Mouse (Mus musculus) adrenal gland, postnatal 10 days (tissue): Measurements from ENCODE around the gene Aplp1. TPM values are rescaled to one million over a fixed set of nuclear protein-coding genes. Genes with fewer than 3 reads are reported as not detected.

Experiments used
- DNase-seq: peaks from one replicate; pipeline ENCODE4 v3.0.0; 2021; ENCODE audit warnings: mixed read lengths
- total RNA-seq, 2 experiments: library from RNA; stranded (reverse); gene quantifications; 2 replicates each; pipeline ENCODE4 v1.2.3; 2021

The Aplp1 gene
- total RNA-seq, 2 experiments from 2014 or later: 26.1 to 34.3 TPM

GRCm38 (mm10) chr7:30411023-30411422 is 34.3 kb downstream of the Aplp1 start:
- DNase-seq: no peak

DNA sequence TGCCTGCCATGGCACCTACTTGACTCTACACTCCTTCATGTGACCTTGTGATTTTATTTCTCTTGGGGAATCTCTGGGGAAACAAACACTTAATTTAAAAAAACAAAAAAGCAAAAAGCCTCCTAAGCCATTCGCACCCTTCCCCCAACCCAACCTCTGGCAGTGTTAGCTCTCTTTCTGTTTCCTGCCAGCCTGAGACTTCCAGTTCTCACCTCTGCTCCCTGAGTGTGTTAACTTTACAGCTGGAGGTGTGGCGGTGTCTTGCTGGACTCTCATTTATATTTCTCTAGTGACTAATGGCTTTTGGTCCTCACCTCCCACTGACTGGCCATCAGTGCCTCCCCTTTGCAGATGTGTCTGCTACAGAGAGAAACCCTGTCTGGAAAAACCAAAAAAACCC is 35.5 kb downstream of the Aplp1 start:
- DNase-seq: no peak

GRCm38 (mm10) chr7:30408639-30409038 is 36.7 kb downstream of the Aplp1 start:
- DNase-seq: no peak

- DNase-seq: no peak
Observed at GRCm38 (mm10) chr7:30402343-30402742, 43.0 kb downstream of the Aplp1 start.

- no peak for DNase-seq
Observed at GRCm38 (mm10) chr7:30399671-30400070, 45.7 kb downstream of the Aplp1 start.

DNA sequence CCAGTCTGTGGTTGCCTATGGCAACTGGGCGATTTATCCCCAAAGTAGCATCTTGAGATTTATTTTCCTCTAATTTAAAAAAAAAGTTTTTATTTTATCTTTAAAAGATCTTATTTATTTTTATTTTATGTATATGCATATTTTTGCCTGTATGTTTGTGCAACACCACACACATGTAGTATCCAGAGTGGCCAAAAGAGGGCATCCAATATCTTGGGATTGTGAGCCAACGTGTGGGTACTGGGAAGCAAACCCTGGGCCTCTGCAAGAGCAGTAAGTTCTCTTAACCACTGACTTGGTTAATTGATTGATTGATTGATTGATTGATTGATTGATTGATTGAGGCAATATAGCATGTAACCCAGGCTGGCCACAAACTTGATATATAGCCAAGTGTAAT is 50.5 kb downstream of the Aplp1 start:
- DNase-seq: no peak

GRCm38 (mm10) chr7:30394379-30394778 is 51.0 kb downstream of the Aplp1 start:
- DNase-seq: peak; percentile 50

DNA sequence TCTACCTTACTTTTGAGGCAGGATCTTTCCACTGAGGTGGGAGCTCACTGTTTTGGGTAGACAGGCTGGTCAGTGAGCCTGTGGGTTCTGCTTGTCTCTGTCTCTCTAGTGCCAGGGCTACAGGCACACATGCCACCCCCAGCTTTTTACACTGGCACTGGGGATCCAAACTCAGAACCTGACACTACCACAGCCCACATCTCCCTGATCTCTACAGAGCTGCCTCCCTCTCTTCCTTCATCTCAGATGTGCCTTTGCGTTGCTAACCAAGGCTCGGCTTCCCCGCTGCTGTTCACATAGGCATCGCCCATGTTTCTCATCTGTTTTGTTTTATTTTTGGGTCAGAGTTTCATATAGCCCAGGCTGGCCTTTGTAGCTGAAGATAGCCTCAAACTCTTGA is 51.7 kb downstream of the Aplp1 start:
- no peak for DNase-seq

DNA sequence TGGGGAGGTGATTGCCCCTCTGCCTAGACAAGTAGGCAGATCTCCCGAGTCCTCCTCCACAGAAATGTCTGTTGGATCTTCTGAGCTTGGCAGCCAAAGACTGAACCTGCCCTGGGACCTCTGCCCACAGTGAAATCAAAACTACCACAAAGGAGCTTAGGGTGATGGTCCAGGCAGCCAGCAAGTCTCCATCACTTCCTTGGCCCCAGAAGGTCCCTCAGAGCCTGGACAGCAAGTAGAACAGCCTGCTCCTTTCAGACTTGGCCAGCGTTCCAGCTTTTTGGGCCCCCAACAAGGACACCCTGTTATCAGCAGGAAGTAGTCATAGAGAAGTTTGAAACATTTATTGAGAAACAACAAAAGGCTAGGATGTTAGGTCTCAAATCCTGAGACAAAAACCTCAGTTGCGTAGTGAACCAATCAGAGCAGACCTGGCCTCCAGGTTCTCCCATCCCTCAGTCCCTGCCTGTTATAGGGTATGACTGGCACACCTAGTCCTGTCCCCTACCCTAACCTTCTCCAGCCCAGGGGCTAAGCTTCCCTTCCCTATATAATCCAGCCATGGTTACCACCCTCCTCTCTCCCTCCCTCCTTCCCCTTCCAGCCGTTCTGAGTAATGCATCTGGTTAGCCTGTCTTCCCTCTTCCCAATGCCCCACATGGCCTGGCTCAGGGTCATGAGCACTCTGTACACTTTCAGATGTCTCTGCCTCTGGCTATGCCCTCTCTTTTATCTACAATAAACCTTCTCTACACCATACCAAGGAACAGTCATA is 52.4 kb downstream of the Aplp1 start:
- no peak for DNase-seq

Other genes starting within 250 kb of the Aplp1 start
- 100 to 1,000 TPM; 444 to 475 TPM for gene Capns1, start 246.7 kb downstream of the Aplp1 start, total RNA-seq
- gene Polr2i, start 213.6 kb downstream of the Aplp1 start, total RNA-seq: 100 to 1,000 TPM; 103 to 108 TPM
- gene Tbcb, start 213.3 kb downstream of the Aplp1 start, total RNA-seq: 10 to 100 TPM; 73.6 to 81.0 TPM
- gene Ovol3, start 209.8 kb downstream of the Aplp1 start, total RNA-seq: not detected
- gene Thap8, start 165.4 kb downstream of the Aplp1 start, total RNA-seq: under 1 TPM; 0.61 to 0.63 TPM
- 10 to 100 TPM; 12.1 to 14.3 TPM for gene Wdr62, start 165.1 kb downstream of the Aplp1 start, total RNA-seq
- 10 to 100 TPM; 31.6 to 36.5 TPM for gene Clip3, start 153.8 kb downstream of the Aplp1 start, total RNA-seq
- 10 to 100 TPM; 46.8 to 49.0 TPM for gene Alkbh6, start 136.8 kb downstream of the Aplp1 start, total RNA-seq
- 10 to 100 TPM; 17.6 to 22.3 TPM for gene Syne4, start 130.7 kb downstream of the Aplp1 start, total RNA-seq
- gene E130208F15Rik, start 123.8 kb downstream of the Aplp1 start, total RNA-seq: 1 to 10 TPM; 2.8 TPM
- gene Sdhaf1, start 121.6 kb downstream of the Aplp1 start, total RNA-seq: 10 to 100 TPM; 17.9 to 19.7 TPM
- 10 to 100 TPM; 13.2 to 15.1 TPM for gene Lrfn3, start 82.8 kb downstream of the Aplp1 start, total RNA-seq
- 10 to 100 TPM; 25.8 to 29.1 TPM for gene Tyrobp, start 31.8 kb downstream of the Aplp1 start, total RNA-seq
- gene Hcst, start 25.7 kb downstream of the Aplp1 start, total RNA-seq: 1 to 10 TPM; 3.7 to 4.9 TPM
- gene Nfkbid, start 23.8 kb downstream of the Aplp1 start, total RNA-seq: 1 to 10 TPM; 2.3 to 2.4 TPM
- not detected for gene Kirrel2, start 12.2 kb upstream of the Aplp1 start, total RNA-seq
- not detected for gene Nphs1, start 12.8 kb upstream of the Aplp1 start, total RNA-seq
- gene Prodh2, start 48.1 kb upstream of the Aplp1 start, total RNA-seq: 10 to 100 TPM; 26.0 to 56.1 TPM
- gene Arhgap33, start 89.5 kb upstream of the Aplp1 start, total RNA-seq: 10 to 100 TPM in 1 of 2 experiments, 1 to 10 TPM in 1; 5.0 to 11.7 TPM
- gene Hspb6, start 106.6 kb upstream of the Aplp1 start, total RNA-seq: 10 to 100 TPM; 25.5 to 68.9 TPM
- 10 to 100 TPM in 1 of 2 experiments, 1 to 10 TPM in 1; 5.3 to 10.1 TPM for gene Proser3, start 106.8 kb upstream of the Aplp1 start, total RNA-seq
- 10 to 100 TPM; 34.4 to 40.5 TPM for gene Lin37, start 114.3 kb upstream of the Aplp1 start, total RNA-seq
- gene U2af1l4, start 117.8 kb upstream of the Aplp1 start, total RNA-seq: 10 to 100 TPM; 61.4 to 71.1 TPM
- gene Gm49396, start 117.8 kb upstream of the Aplp1 start, total RNA-seq: 1 to 10 TPM; 2.4 to 7.1 TPM
- 100 to 1,000 TPM; 119 to 128 TPM for gene Psenen, start 118.1 kb upstream of the Aplp1 start, total RNA-seq
- 1 to 10 TPM; 2.6 to 4.7 TPM for gene Igflr1, start 119.9 kb upstream of the Aplp1 start, total RNA-seq
- gene Kmt2b, start 143.2 kb upstream of the Aplp1 start, total RNA-seq: 10 to 100 TPM; 34.9 to 48.7 TPM
- under 1 TPM; 0.18 to 0.27 TPM for gene Zbtb32, start 153.4 kb upstream of the Aplp1 start, total RNA-seq
- gene Upk1a, start 167.3 kb upstream of the Aplp1 start, total RNA-seq: under 1 TPM; 0.33 to 0.48 TPM
- gene Cox6b1, start 180.6 kb upstream of the Aplp1 start, total RNA-seq: 1,000 to 10,000 TPM; 3,012 to 3,285 TPM
- gene Etv2, start 190.3 kb upstream of the Aplp1 start, total RNA-seq: not detected
- gene Rbm42, start 204.8 kb upstream of the Aplp1 start, total RNA-seq: 10 to 100 TPM; 64.5 to 72.9 TPM
- gene Haus5, start 219.5 kb upstream of the Aplp1 start, total RNA-seq: 10 to 100 TPM; 10.5 to 12.4 TPM
- not detected for gene Pmis2, start 226.1 kb upstream of the Aplp1 start, total RNA-seq